Mouse (Mus musculus) heart, postnatal 0 days (tissue): ENCODE data around the gene Capza1. TPM values are rescaled to one million over a fixed set of nuclear protein-coding genes. Genes with fewer than 3 reads are reported as not detected.

Source experiments
- ATAC-seq: fragments of 200-750 bp; cut with Nextera tagmentation; 2 replicates; pipeline ENCODE4 v1.8.0; 2017; ENCODE audit warnings: low read depth, moderate number of reproducible peaks, moderate library complexity; ENCODE audit not compliant: insufficient read depth
- DNase-seq: peaks from one replicate; pipeline ENCODE4 v3.0.0-alpha.2; 2016; ENCODE audit warnings: low spot score
- H3K27ac ChIP-seq: fragments of 300-500 bp; sonication (generic); 2 replicates; pipeline ENCODE4 v1.5.1; 2014; ENCODE audit warnings: low read depth, mild to moderate bottlenecking
- H3K27me3 ChIP-seq: fragments of 300-500 bp; sonication (generic); 2 replicates; pipeline ENCODE4 v1.6.1; 2014; ENCODE audit warnings: low read length, mixed read lengths; ENCODE audit not compliant: control insufficient read depth, insufficient read depth
- H3K36me3 ChIP-seq: fragments of 300-500 bp; sonication (generic); replicated peaks from 2 replicates; pipeline ENCODE4 v1.6.1; 2014; ENCODE audit warnings: low read length, mixed read lengths; ENCODE audit not compliant: control insufficient read depth, insufficient read depth
- H3K4me1 ChIP-seq: fragments of 300-500 bp; sonication (generic); 2 replicates; pipeline ENCODE4 v1.6.1; 2014; ENCODE audit warnings: antibody characterized with exemption; ENCODE audit not compliant: control insufficient read depth, insufficient read depth
- H3K4me2 ChIP-seq: fragments of 300-500 bp; sonication (generic); 2 replicates; pipeline ENCODE4 v1.6.1; 2014; ENCODE audit warnings: low read depth, mild to moderate bottlenecking, low read length, moderate library complexity
- H3K4me3 ChIP-seq: fragments of 300-500 bp; sonication (generic); 2 replicates; pipeline ENCODE4 v1.5.1; 2014; ENCODE audit warnings: low read depth, low read length
- H3K9ac ChIP-seq: fragments of 300-500 bp; sonication (generic); replicated peaks from 2 replicates; pipeline ENCODE4 v1.6.1; 2014; ENCODE audit warnings: low read depth, low read length, mixed read lengths
- H3K9me3 ChIP-seq: fragments of 300-500 bp; sonication (generic); replicated peaks from 2 replicates; pipeline ENCODE4 v1.6.1; 2016; ENCODE audit warnings: low read length; ENCODE audit not compliant: control insufficient read depth
- CTCF ChIP-seq: IDR thresholded peaks from 2 replicates; pipeline ENCODE4 v1.5.1; 2016; ENCODE audit warnings: antibody characterized with exemption, control low read depth, low read depth
- EP300 ChIP-seq: IDR thresholded peaks from 2 replicates; pipeline ENCODE4 v1.6.1; 2016; ENCODE audit warnings: antibody characterized with exemption, low read depth
- WGBS: fragments of 180-500 bp; shearing (Covaris S2); extraction: QIAGEN DNeasy Blood & Tissue Kit; methylation state at CpG from one replicate; pipeline ENCODE4 v1.1.7; 2014; 5-methylcytosine and 5-hydroxymethylcytosine counted together
- polyA plus RNA-seq: library from polyadenylated mRNA; unstranded; fragments of >200 nt; fragmentation: Nextera tagmentation; extraction: Ambion mirVana; gene quantifications from 2 replicates; pipeline ENCODE4 v1.2.1, GENCODE M21; 2015
- total RNA-seq: library from RNA; depleted of rRNA; stranded (reverse); fragments of >200 nt; gene quantifications from 2 replicates; pipeline ENCODE4 v1.2.3, GENCODE M21; 2014; ENCODE audit warnings: low replicate concordance

Capza1 gene
- total and polyA plus RNA-seq, 2 experiments from 2014 or later, result 98.4 to 141 TPM

DNA sequence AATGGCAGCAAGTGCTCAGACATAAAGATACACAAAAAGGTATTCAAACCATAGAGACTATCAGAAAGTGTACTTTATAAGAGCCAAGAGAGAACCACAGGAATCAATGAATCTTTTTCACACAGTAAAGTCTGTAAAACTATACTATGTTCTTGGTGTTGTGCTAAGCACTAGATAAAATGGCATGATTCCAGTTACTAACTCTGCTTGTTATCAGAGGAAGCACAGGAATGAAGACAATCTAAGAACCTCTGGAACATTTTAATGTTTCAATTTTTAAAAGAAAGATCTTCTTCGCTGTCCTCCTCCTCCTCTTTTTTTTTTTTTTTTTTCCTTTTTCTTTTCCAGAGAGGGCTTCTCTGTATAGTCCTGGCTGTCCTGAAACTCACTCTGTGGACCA lies 5.7 kb downstream of the Capza1 start:
- Histone ChIP-seq H3K9me3 (no peaks in the 10 kb centered on the region), H3K27me3 (no peaks in the 10 kb centered on the region), H3K4me2 (no peak overlapping the region), H3K36me3 (peaks cover 14% of the 10 kb centered on the region), H3K4me3 (no peak overlapping the region), H3K4me1 (peaks cover 26% of the 10 kb centered on the region), H3K9ac (no peak overlapping the region), H3K27ac (no peak overlapping the region)
- no peak for TF ChIP-seq CTCF
- TF ChIP-seq EP300, result no peak
- 56% methylated on average over 1 of the region's 1 CpGs for WGBS
- DNase-seq, result no peak
- ATAC-seq, result no peak

DNA sequence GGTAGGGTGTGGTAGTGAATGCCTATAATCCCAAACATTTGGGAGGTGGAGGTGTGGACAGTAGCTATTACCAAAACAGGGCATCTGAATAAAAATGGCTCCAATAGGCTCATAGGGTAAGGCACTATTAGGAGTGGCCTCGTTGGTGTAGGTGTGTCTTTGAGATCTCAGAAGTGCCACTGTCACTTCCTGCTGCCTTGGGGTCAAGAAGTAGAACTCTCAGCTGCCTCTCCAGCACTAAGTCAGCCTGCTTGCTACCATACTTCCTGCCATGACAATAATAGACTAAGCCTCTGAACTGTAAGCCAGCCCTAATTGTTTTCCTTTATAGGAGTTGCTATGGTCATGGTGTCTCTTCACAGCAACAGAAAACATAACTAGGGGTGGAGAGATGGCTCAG lies 8.2 kb downstream of the Capza1 start:
- Histone ChIP-seq H3K9ac (no peak overlapping the region), H3K27me3 (no peaks in the 10 kb centered on the region), H3K27ac (0 out of 2 replicates have a peak overlapping the region, but pooled peaks have one; percentile 15), H3K4me2 (no peak overlapping the region), H3K4me1 (0 out of 2 replicates have a peak, but pooled peaks cover 8% of the 10 kb centered on the region), H3K9me3 (no peaks in the 10 kb centered on the region), H3K4me3 (no peak overlapping the region), H3K36me3 (peaks cover 14% of the 10 kb centered on the region)
- WGBS, result 71% methylated on average over 1 of the region's 1 CpGs
- DNase-seq (no peak), ATAC-seq (no peak)
- TF ChIP-seq EP300, result no peak
- TF ChIP-seq CTCF, result no peak

DNA sequence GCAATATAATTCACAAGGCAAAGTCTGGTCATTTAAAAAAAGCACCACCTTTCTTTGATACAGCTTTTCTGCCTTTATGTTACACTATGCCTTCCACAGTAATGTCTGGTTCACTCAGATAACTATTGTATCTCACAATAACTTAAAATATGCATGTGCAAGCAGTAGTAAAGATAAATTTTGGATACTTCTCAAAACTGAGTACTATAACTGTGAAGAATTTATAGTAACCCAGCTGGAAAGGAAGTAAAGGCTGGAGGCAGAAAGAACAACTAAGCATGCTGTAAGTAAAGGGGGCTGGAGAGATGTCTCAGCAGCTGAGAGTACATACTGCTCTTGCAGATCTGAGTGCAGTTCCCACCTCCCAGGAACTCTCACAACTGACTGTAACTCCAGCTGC lies 9.4 kb downstream of the Capza1 start:
- no peak for DNase-seq
- no peaks in the 10 kb centered on the region for H3K9me3 ChIP-seq
- H3K9ac ChIP-seq, result no peak overlapping the region
- H3K36me3 ChIP-seq, result peaks cover 14% of the 10 kb centered on the region
- H3K27me3 ChIP-seq, result no peaks in the 10 kb centered on the region
- TF ChIP-seq EP300, result no peak
- no peak for TF ChIP-seq CTCF
- no peak for ATAC-seq
- H3K4me1 ChIP-seq, result 0 out of 2 replicates have a peak, but pooled peaks cover 5% of the 10 kb centered on the region
- no peak overlapping the region for H3K4me3 ChIP-seq
- peak overlapping the region; percentile 43; the same call in 1 of the 2 replicates for H3K27ac ChIP-seq
- H3K4me2 ChIP-seq, result no peak overlapping the region

- no peak overlapping the region for H3K4me2 ChIP-seq
- H3K4me3 ChIP-seq, result no peak overlapping the region
- H3K9me3 ChIP-seq, result no peaks in the 10 kb centered on the region
- H3K27ac ChIP-seq, result no peak overlapping the region
- H3K4me1 ChIP-seq, result 0 out of 2 replicates have a peak, but pooled peaks cover 5% of the 10 kb centered on the region
- no peak for DNase-seq
- TF ChIP-seq EP300 (no peak), CTCF (no peak)
- H3K27me3 ChIP-seq, result no peaks in the 10 kb centered on the region
- peaks cover 14% of the 10 kb centered on the region for H3K36me3 ChIP-seq
- whole genome bisulfite sequencing, result 82% methylated on average over 1 of the region's 1 CpGs
- no peak for ATAC-seq
- H3K9ac ChIP-seq, result no peak overlapping the region
Measured at GRCm38 (mm10) chr3:104854465-104854864, 9.8 kb downstream of the Capza1 start.

DNA sequence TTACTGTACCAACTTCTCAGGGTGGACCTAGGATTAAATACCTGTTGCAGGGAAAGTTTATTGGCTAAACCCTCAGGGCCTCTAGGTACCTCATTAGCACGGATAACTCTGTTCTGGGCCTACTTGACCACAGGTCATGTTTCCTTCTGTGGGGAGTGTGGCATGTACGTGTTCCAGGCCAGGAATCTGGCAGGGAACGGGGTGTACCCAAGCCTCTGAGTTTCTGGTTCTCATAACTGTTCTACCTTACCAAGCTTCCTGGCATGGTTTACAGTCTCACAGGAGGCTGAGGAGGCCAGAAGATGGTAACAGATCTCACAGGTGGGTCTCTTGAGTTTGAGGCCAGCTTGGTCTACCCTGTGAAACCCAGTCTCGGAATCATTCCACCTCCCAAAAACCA lies 17.7 kb downstream of the Capza1 start:
- no peaks in the 10 kb centered on the region for H3K9me3 ChIP-seq
- no peak overlapping the region for H3K27ac ChIP-seq
- H3K4me3 ChIP-seq, result no peak overlapping the region
- ATAC-seq (no peak), DNase-seq (no peak)
- peaks cover 40% of the 10 kb centered on the region for H3K36me3 ChIP-seq
- 63% methylated on average over 4 of the region's 4 CpGs for WGBS
- H3K9ac ChIP-seq, result no peak overlapping the region
- TF ChIP-seq EP300, result no peak
- TF ChIP-seq CTCF, result no peak
- H3K4me2 ChIP-seq, result no peak overlapping the region
- H3K4me1 ChIP-seq, result 0 out of 2 replicates have a peak, but pooled peaks cover 4% of the 10 kb centered on the region
- no peaks in the 10 kb centered on the region for H3K27me3 ChIP-seq

GRCm38 (mm10) chr3:104841049-104841448 lies 23.3 kb downstream of the Capza1 start:
- Histone ChIP-seq H3K9me3 (no peaks in the 10 kb centered on the region), H3K4me2 (no peak overlapping the region), H3K4me3 (no peak overlapping the region), H3K27me3 (no peaks in the 10 kb centered on the region), H3K27ac (no peak overlapping the region), H3K36me3 (peaks cover 75% of the 10 kb centered on the region), H3K4me1 (no peaks in the 10 kb centered on the region), H3K9ac (no peak overlapping the region)
- 93% methylated on average over 5 of the region's 5 CpGs for WGBS
- DNase-seq (no peak), ATAC-seq (no peak)
- TF ChIP-seq CTCF, result no peak
- TF ChIP-seq EP300, result no peak
